Mouse (Mus musculus): ENCODE measurements around the gene Atp11a. TPM values are rescaled to one million over a fixed set of nuclear protein-coding genes. Genes with fewer than 3 reads are reported as not detected.

The Atp11a gene
- polyA plus RNA-seq, 1 experiment from 2014 or later: 1.6 TPM

- H3K4me3 ChIP-seq (replicated peaks): no peak overlapping the region
- H3K27ac ChIP-seq (replicated peaks): no peak overlapping the region
- H3K4me2 ChIP-seq: no peak overlapping the region
- no peaks in the 10 kb centered on the region for H3K36me3 ChIP-seq (replicated peaks)
- H3K27me3 ChIP-seq: peaks cover 6% of the 10 kb centered on the region; the same call in 1 of the 2 replicates
- no peaks in the 10 kb centered on the region; the same call in 1 of the 2 replicates for H3K4me1 ChIP-seq (replicated peaks)
- ATAC-seq (ENCODE audit: insufficient read depth): no peak
- H3K9me3 ChIP-seq (replicated peaks): no peaks in the 10 kb centered on the region
- 75% methylated on average over 7 of the region's 7 CpGs for WGBS (ENCODE audit: insufficient replicate concordance)
- no peak overlapping the region for H3K9ac ChIP-seq
These were observed 12.5 kb downstream of the Atp11a start for GRCm38 (mm10) chr8:12769296-12769695.

DNA sequence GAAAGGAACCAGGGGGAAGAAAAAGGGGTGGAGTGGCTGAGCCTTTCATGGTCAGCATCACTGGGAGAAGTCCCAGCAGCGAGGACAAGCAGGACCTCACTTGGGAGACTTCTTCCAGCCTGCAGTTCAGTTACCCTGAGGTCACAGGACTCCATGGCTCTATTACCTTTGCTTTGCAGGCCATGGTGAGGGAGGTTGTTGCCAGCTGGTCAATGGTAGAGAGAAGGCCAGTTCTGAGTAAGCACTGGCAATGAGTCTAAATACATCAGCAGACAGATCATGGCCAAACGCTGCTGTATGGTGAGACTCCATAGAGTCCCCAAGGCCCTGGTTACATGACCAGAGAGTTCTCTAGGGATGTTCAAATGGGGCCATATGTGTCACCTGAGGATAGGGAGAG is 15.5 kb downstream of the Atp11a start:
- WGBS (ENCODE audit: insufficient replicate concordance): 78% methylated on average over 2 of the region's 2 CpGs

DNA sequence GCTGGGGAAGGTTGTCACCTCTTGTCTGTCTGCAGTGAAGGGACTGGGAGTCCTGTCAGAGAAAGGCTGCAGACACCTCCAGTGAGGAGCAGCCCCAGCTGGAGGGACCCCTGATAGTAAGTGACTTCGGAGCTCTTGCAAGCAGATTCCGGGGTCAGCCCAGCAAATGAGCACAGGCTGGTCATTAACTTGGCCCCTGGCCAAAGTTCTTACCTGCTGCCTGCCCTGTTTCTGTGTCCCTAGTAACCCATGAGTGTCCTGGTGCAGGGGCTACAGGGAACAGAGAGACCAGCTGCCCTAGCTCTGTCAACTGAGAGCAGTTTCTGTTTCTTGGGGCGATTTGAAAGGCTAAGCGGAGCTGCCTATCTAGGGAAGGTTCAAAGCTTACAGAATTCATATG is 17.1 kb downstream of the Atp11a start:
- no peak overlapping the region for H3K4me2 ChIP-seq
- no peak for ATAC-seq (ENCODE audit: insufficient read depth)
- peaks cover 24% of the 10 kb centered on the region for H3K4me1 ChIP-seq (replicated peaks)
- no peaks in the 10 kb centered on the region for H3K36me3 ChIP-seq (replicated peaks)
- H3K27me3 ChIP-seq: peaks cover 3% of the 10 kb centered on the region; the same call in 1 of the 2 replicates
- H3K27ac ChIP-seq (replicated peaks): no peak overlapping the region
- no peak overlapping the region for H3K9ac ChIP-seq
- no peaks in the 10 kb centered on the region for H3K9me3 ChIP-seq (replicated peaks)
- WGBS (ENCODE audit: insufficient replicate concordance): 62% methylated on average over 4 of the region's 4 CpGs
- no peak overlapping the region for H3K4me3 ChIP-seq (replicated peaks)

More for the DNA sequence above, 15.5 kb downstream of the Atp11a start:
- H3K9ac ChIP-seq: no peak overlapping the region
- ATAC-seq (ENCODE audit: insufficient read depth): no peak
- H3K4me2 ChIP-seq: no peak overlapping the region
- H3K9me3 ChIP-seq (replicated peaks): no peaks in the 10 kb centered on the region
- no peak overlapping the region for H3K27ac ChIP-seq (replicated peaks)
- H3K27me3 ChIP-seq: peaks cover 6% of the 10 kb centered on the region; the same call in 1 of the 2 replicates
- H3K4me1 ChIP-seq (replicated peaks): peaks cover 20% of the 10 kb centered on the region
- no peaks in the 10 kb centered on the region for H3K36me3 ChIP-seq (replicated peaks)
- H3K4me3 ChIP-seq (replicated peaks): no peak overlapping the region

- Histone ChIP-seq H3K4me3 (replicated peaks) (no peak overlapping the region), H3K9me3 (replicated peaks) (no peaks in the 10 kb centered on the region), H3K36me3 (replicated peaks) (no peaks in the 10 kb centered on the region), H3K27me3 (peaks cover 3% of the 10 kb centered on the region; the same call in 1 of the 2 replicates), H3K27ac (replicated peaks) (no peak overlapping the region), H3K4me1 (replicated peaks) (peaks cover 24% of the 10 kb centered on the region), H3K9ac (no peak overlapping the region), H3K4me2 (no peak overlapping the region)
- no peak for ATAC-seq (ENCODE audit: insufficient read depth)
- WGBS (ENCODE audit: insufficient replicate concordance): 29% methylated on average over 4 of the region's 4 CpGs
These were observed 18.1 kb downstream of the Atp11a start for GRCm38 (mm10) chr8:12774872-12775298.

GRCm38 (mm10) chr8:12775302-12775975 is 18.6 kb downstream of the Atp11a start:
- Histone ChIP-seq H3K9ac (no peak overlapping the region), H3K4me2 (no peak overlapping the region), H3K27ac (replicated peaks) (no peak overlapping the region), H3K4me3 (replicated peaks) (no peak overlapping the region), H3K9me3 (replicated peaks) (no peaks in the 10 kb centered on the region), H3K36me3 (replicated peaks) (no peaks in the 10 kb centered on the region), H3K4me1 (replicated peaks) (peaks cover 24% of the 10 kb centered on the region), H3K27me3 (peaks cover 3% of the 10 kb centered on the region; the same call in 1 of the 2 replicates)
- no peak for ATAC-seq (ENCODE audit: insufficient read depth)
- 50% methylated on average over 9 of the region's 9 CpGs for WGBS (ENCODE audit: insufficient replicate concordance)

- no peaks in the 10 kb centered on the region for H3K9me3 ChIP-seq (replicated peaks)
- no peak overlapping the region for H3K27ac ChIP-seq (replicated peaks)
- 53% methylated on average over 10 of the region's 10 CpGs for WGBS (ENCODE audit: insufficient replicate concordance)
These were observed 19.4 kb downstream of the Atp11a start for GRCm38 (mm10) chr8:12776166-12776565.

GRCm38 (mm10) chr8:12777171-12777570 is 20.4 kb downstream of the Atp11a start:
- Histone ChIP-seq H3K4me1 (replicated peaks) (peaks cover 24% of the 10 kb centered on the region), H3K27ac (replicated peaks) (no peak overlapping the region), H3K36me3 (replicated peaks) (no peaks in the 10 kb centered on the region), H3K4me3 (replicated peaks) (no peak overlapping the region), H3K9me3 (replicated peaks) (no peaks in the 10 kb centered on the region), H3K4me2 (no peak overlapping the region), H3K27me3 (peaks cover 6% of the 10 kb centered on the region; the same call in 1 of the 2 replicates), H3K9ac (no peak overlapping the region)
- 13% methylated on average over 5 of the region's 5 CpGs for WGBS (ENCODE audit: insufficient replicate concordance)
- ATAC-seq (ENCODE audit: insufficient read depth): peak; percentile 76

More at GRCm38 (mm10) chr8:12776166-12776565, 19.4 kb downstream of the Atp11a start:
- Histone ChIP-seq H3K27me3 (peaks cover 6% of the 10 kb centered on the region; the same call in 1 of the 2 replicates), H3K4me3 (replicated peaks) (no peak overlapping the region), H3K36me3 (replicated peaks) (no peaks in the 10 kb centered on the region), H3K4me1 (replicated peaks) (peaks cover 24% of the 10 kb centered on the region), H3K9ac (no peak overlapping the region), H3K4me2 (no peak overlapping the region)
- ATAC-seq (ENCODE audit: insufficient read depth): no peak

GRCm38 (mm10) chr8:12779541-12779940 is 22.7 kb downstream of the Atp11a start:
- no peak overlapping the region for H3K4me2 ChIP-seq
- ATAC-seq (ENCODE audit: insufficient read depth): no peak

GRCm38 (mm10) chr8:12785508-12785907 is 28.7 kb downstream of the Atp11a start:
- ATAC-seq (ENCODE audit: insufficient read depth): no peak
- no peaks in the 10 kb centered on the region for H3K36me3 ChIP-seq (replicated peaks)
- no peak overlapping the region for H3K9ac ChIP-seq
- H3K4me3 ChIP-seq (replicated peaks): no peak overlapping the region
- H3K27me3 ChIP-seq: peaks cover 30% of the 10 kb centered on the region
- H3K4me1 ChIP-seq (replicated peaks): no peaks in the 10 kb centered on the region
- H3K9me3 ChIP-seq (replicated peaks): no peaks in the 10 kb centered on the region
- no peak overlapping the region for H3K4me2 ChIP-seq
- H3K27ac ChIP-seq (replicated peaks): no peak overlapping the region
- WGBS (ENCODE audit: insufficient replicate concordance): 64% methylated on average over 8 of the region's 8 CpGs

More at GRCm38 (mm10) chr8:12779541-12779940, 22.7 kb downstream of the Atp11a start:
- Histone ChIP-seq H3K9me3 (replicated peaks) (no peaks in the 10 kb centered on the region), H3K4me1 (replicated peaks) (peaks cover 24% of the 10 kb centered on the region), H3K4me3 (replicated peaks) (no peak overlapping the region), H3K9ac (no peak overlapping the region), H3K27ac (replicated peaks) (no peak overlapping the region), H3K27me3 (0 out of 2 replicates have a peak, but pooled peaks cover 4% of the 10 kb centered on the region), H3K36me3 (replicated peaks) (no peaks in the 10 kb centered on the region)
- 44% methylated on average over 4 of the region's 4 CpGs for WGBS (ENCODE audit: insufficient replicate concordance)

GRCm38 (mm10) chr8:12786261-12786957 is 29.6 kb downstream of the Atp11a start:
- WGBS (ENCODE audit: insufficient replicate concordance): 78% methylated on average over 14 of the region's 14 CpGs
- no peaks in the 10 kb centered on the region for H3K4me1 ChIP-seq (replicated peaks)

DNA sequence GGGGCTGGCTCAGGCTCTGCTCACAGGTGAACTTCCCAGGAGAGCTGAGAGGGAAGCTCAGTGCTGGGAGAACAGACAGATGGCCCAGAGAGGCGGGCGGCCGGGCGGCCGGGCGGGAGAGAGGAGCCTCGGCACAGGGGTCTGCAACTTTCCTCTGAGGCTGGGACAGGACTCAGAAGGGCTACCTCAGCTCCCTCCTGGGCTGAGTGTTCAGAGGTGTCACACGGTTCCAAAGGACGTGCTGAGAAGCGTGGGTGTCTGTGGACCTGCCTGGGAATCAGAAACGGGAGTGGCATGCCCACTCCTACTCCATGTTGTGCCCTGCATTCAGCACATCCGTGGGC is 30.1 kb downstream of the Atp11a start:
- WGBS (ENCODE audit: insufficient replicate concordance): 74% methylated on average over 12 of the region's 12 CpGs
- no peak for ATAC-seq (ENCODE audit: insufficient read depth)
- no peak overlapping the region for H3K27ac ChIP-seq (replicated peaks)

More at GRCm38 (mm10) chr8:12786261-12786957, 29.6 kb downstream of the Atp11a start:
- Histone ChIP-seq H3K4me3 (replicated peaks) (no peak overlapping the region), H3K27ac (replicated peaks) (no peak overlapping the region), H3K36me3 (replicated peaks) (no peaks in the 10 kb centered on the region), H3K9me3 (replicated peaks) (no peaks in the 10 kb centered on the region), H3K4me2 (no peak overlapping the region), H3K27me3 (peaks cover 27% of the 10 kb centered on the region), H3K9ac (no peak overlapping the region)
- no peak for ATAC-seq (ENCODE audit: insufficient read depth)

More for the DNA sequence above, 30.1 kb downstream of the Atp11a start:
- Histone ChIP-seq H3K36me3 (replicated peaks) (no peaks in the 10 kb centered on the region), H3K4me3 (replicated peaks) (no peak overlapping the region), H3K27me3 (peaks cover 29% of the 10 kb centered on the region), H3K4me2 (no peak overlapping the region), H3K4me1 (replicated peaks) (no peaks in the 10 kb centered on the region), H3K9ac (no peak overlapping the region), H3K9me3 (replicated peaks) (no peaks in the 10 kb centered on the region)

Measured in liver, embryonic 15.5 days (tissue).